Mouse (Mus musculus) CH12.LX (cell line): Measurements from ENCODE around the gene Ubl4a. TPM values are rescaled to one million over a fixed set of nuclear protein-coding genes. Genes with fewer than 3 reads are reported as not detected.

Experiments
- DNase-seq: peaks from one replicate; pipeline ENCODE4 v3.0.0-alpha.2; 2013; ENCODE audit errors: extremely low read depth
- H3K27ac ChIP-seq: 2 replicates; pipeline ENCODE4 v1.5.1; 2012; ENCODE audit warnings: low read depth, mild to moderate bottlenecking, control low read depth, moderate library complexity; ENCODE audit not compliant: insufficient read depth
- H3K27me3 ChIP-seq: replicated peaks from 2 replicates; pipeline ENCODE3; 2012; ENCODE audit warnings: inconsistent platforms
- H3K36me3 ChIP-seq, 2 experiments: replicated peaks in 1 of 2; 2 replicates each; pipeline versions ENCODE3 to v1.6.1; 2012; ENCODE audit warnings: inconsistent platforms in 1 of 2, low read length in 1 of 2, mild to moderate bottlenecking in 1 of 2, mixed read lengths in 1 of 2, moderate library complexity in 1 of 2; ENCODE audit not compliant: control insufficient read depth in 1 of 2, insufficient read depth in 1 of 2
- H3K4me1 ChIP-seq, 2 experiments: 2 replicates each; pipeline ENCODE4 v1.6.1; 2012; ENCODE audit warnings: inconsistent platforms in 1 of 2, moderate library complexity in 1 of 2; ENCODE audit not compliant: insufficient read depth in 2 of 2, control insufficient read depth in 1 of 2
- H3K4me2 ChIP-seq: 2 replicates; pipeline ENCODE4 v1.6.1; 2012; ENCODE audit warnings: low read depth, mild to moderate bottlenecking, control low read depth; ENCODE audit not compliant: poor library complexity, insufficient read depth, severe bottlenecking
- H3K4me3 ChIP-seq, 3 experiments: fragments of 150-350 bp in 1 of 3; sonication (generic) in 1 of 3; replicated peaks in 1 of 3; 2 replicates each; pipeline versions ENCODE3 to v1.5.1; 2011 to 2012; ENCODE audit warnings: low read depth in 2 of 3, low read length in 2 of 3, mild to moderate bottlenecking in 2 of 3, moderate library complexity in 2 of 3, control low read depth in 1 of 3, improper control_type of control experiment in 1 of 3, inconsistent platforms in 1 of 3, mixed read lengths in 1 of 3; ENCODE audit not compliant: poor library complexity in 1 of 3
- H3K79me2 ChIP-seq: replicated peaks from 2 replicates; pipeline ENCODE4 v1.6.1; 2012; ENCODE audit warnings: mild to moderate bottlenecking, moderate library complexity; ENCODE audit not compliant: control insufficient read depth, poor library complexity, insufficient read depth, severe bottlenecking; ENCODE audit errors: extremely low read depth
- H3K9ac ChIP-seq: 2 replicates; pipeline ENCODE4 v1.6.1; 2012; ENCODE audit warnings: low read depth, mild to moderate bottlenecking, control low read depth, moderate library complexity; ENCODE audit not compliant: insufficient read depth
- H3K9me3 ChIP-seq: replicated peaks from 2 replicates; pipeline ENCODE3; 2012; ENCODE audit warnings: low read length, inconsistent platforms, mixed read lengths
- CHD1 ChIP-seq: IDR thresholded peaks from 2 replicates; pipeline ENCODE4 v1.6.1; 2012; ENCODE audit warnings: low read depth, low read length, improper control_type of control experiment, inconsistent platforms
- E2F4 ChIP-seq: IDR thresholded peaks from 2 replicates; pipeline ENCODE4 v1.6.1; 2011; ENCODE audit warnings: low read depth, low read length, improper control_type of control experiment; ENCODE audit not compliant: insufficient replicate concordance
- ELF1 ChIP-seq: IDR thresholded peaks from 2 replicates; pipeline ENCODE4 v1.6.1; 2014; ENCODE audit warnings: low read depth, mild to moderate bottlenecking, inconsistent platforms, low read length, improper control_type of control experiment
- EP300 ChIP-seq: IDR thresholded peaks from 2 replicates; pipeline ENCODE4 v1.6.1; 2011; ENCODE audit warnings: low read length, improper control_type of control experiment
- GABPA ChIP-seq: IDR thresholded peaks from 2 replicates; pipeline ENCODE4 v1.6.1; 2012; ENCODE audit warnings: low read depth, low read length, improper control_type of control experiment, inconsistent platforms; ENCODE audit not compliant: insufficient replicate concordance
- HCFC1 ChIP-seq: IDR thresholded peaks from 2 replicates; pipeline ENCODE4 v1.6.1; 2012; ENCODE audit warnings: low read depth, mild to moderate bottlenecking, inconsistent platforms, low read length, improper control_type of control experiment
- IRF4 ChIP-seq: IDR thresholded peaks from 2 replicates; pipeline ENCODE4 v1.6.1; 2014; ENCODE audit warnings: low read depth, mild to moderate bottlenecking, inconsistent platforms, low read length, improper control_type of control experiment
- JUN ChIP-seq: IDR thresholded peaks from 2 replicates; pipeline ENCODE4 v1.6.1; 2011; ENCODE audit warnings: low read depth, mild to moderate bottlenecking, low read length, improper control_type of control experiment, moderate library complexity; ENCODE audit not compliant: insufficient read depth
- MEF2A ChIP-seq: IDR thresholded peaks from 2 replicates; pipeline ENCODE4 v1.6.1; 2014; ENCODE audit warnings: low read depth, mild to moderate bottlenecking, inconsistent platforms, low read length, improper control_type of control experiment, borderline replicate concordance
- NELFE ChIP-seq: IDR thresholded peaks from 2 replicates; pipeline ENCODE4 v1.6.1; 2011; ENCODE audit warnings: low read depth, low read length, improper control_type of control experiment
- NRF1 ChIP-seq: IDR thresholded peaks from 2 replicates; pipeline ENCODE4 v1.6.1; 2014; ENCODE audit warnings: low read depth, mild to moderate bottlenecking, inconsistent platforms, low read length, improper control_type of control experiment, moderate library complexity
- PAX5 ChIP-seq: IDR thresholded peaks from 2 replicates; pipeline ENCODE4 v1.6.1; 2012; ENCODE audit warnings: low read length, inconsistent platforms, mixed read lengths
- POLR2A ChIP-seq: IDR thresholded peaks from 2 replicates; pipeline ENCODE4 v1.6.1; 2011; ENCODE audit warnings: low read depth, mild to moderate bottlenecking, improper control_type of control experiment, low read length
- RAD21 ChIP-seq: IDR thresholded peaks from 2 replicates; pipeline ENCODE4 v1.6.1; 2011; ENCODE audit warnings: low read depth, mild to moderate bottlenecking, low read length, improper control_type of control experiment, moderate library complexity
- RCOR1 ChIP-seq: conservative IDR thresholded peaks from 2 replicates; pipeline ENCODE4 v1.6.1; 2012; ENCODE audit warnings: low read depth, mild to moderate bottlenecking, inconsistent platforms, low read length, improper control_type of control experiment
- SIN3A ChIP-seq: IDR thresholded peaks from 2 replicates; pipeline ENCODE4 v1.6.1; 2012; ENCODE audit warnings: low read length, improper control_type of control experiment, inconsistent platforms
- TBP ChIP-seq: conservative IDR thresholded peaks from 2 replicates; pipeline ENCODE4 v1.6.1; 2011; ENCODE audit warnings: low read depth, low read length, improper control_type of control experiment
- TCF12 ChIP-seq: IDR thresholded peaks from 2 replicates; pipeline ENCODE4 v1.6.1; 2014; ENCODE audit warnings: low read depth, mild to moderate bottlenecking, inconsistent platforms, low read length, improper control_type of control experiment
- UBTF ChIP-seq: IDR thresholded peaks from 2 replicates; pipeline ENCODE4 v1.6.1; 2012; ENCODE audit warnings: low read depth, mild to moderate bottlenecking, inconsistent platforms, low read length, improper control_type of control experiment, moderate library complexity
- USF1 ChIP-seq: IDR thresholded peaks from 2 replicates; pipeline ENCODE4 v1.6.1; 2014; ENCODE audit warnings: low read depth, mild to moderate bottlenecking, inconsistent platforms, low read length, improper control_type of control experiment
- ZMIZ1 ChIP-seq: IDR thresholded peaks from 2 replicates; pipeline ENCODE4 v1.6.1; 2012; ENCODE audit warnings: low read depth, mild to moderate bottlenecking, inconsistent platforms, low read length, improper control_type of control experiment
- ZNF384 ChIP-seq: IDR thresholded peaks from 2 replicates; pipeline ENCODE4 v1.6.1; 2012; ENCODE audit warnings: low read depth, low read length, improper control_type of control experiment, inconsistent platforms
- dilution Hi-C: fragments of 300-500 bp; cut with MboI; formaldehyde crosslinking; loops from 2 replicates; pipeline ENCODE4 v1.14.3; 2020; ENCODE audit warnings: low sequenced_read_pairs; ENCODE audit not compliant: extremely low pct_unique_long_range_greater_than_20kb, extremely low pct_ligation_motif_present
- in situ Hi-C: fragments of 300-500 bp; cut with MboI; formaldehyde crosslinking; loops from 3 replicates; pipeline ENCODE4 v1.14.3; 2019; ENCODE audit warnings: low sequenced_read_pairs, low pct_ligation_motif_present, low pct_unique_long_range_greater_than_20kb, mixed read lengths
- polyA plus RNA-seq: library from polyadenylated mRNA; unstranded; fragments of >175 nt; gene quantifications from 2 replicates; pipeline ENCODE4 v1.2.1, GENCODE M21; 2012; ENCODE audit warnings: low read depth; ENCODE audit not compliant: insufficient read length
- total RNA-seq, 2 experiments: library from RNA; depleted of rRNA; stranded (reverse); fragments of 300-350 nt in 1 of 2; fragments of >200 nt in 1 of 2; gene quantifications; 2 replicates each; pipeline ENCODE4 v1.2.3; 2012 to 2014

Gene Ubl4a
- total and polyA plus RNA-seq, 3 experiments, result 12.7 to 39.2 (median 19.3) TPM

GRCm38 (mm10) chrX:74388153-74388552 is 15.1 kb upstream of the Ubl4a start:
- TF ChIP-seq NELFE (no peak), CHD1 (no peak), UBTF (no peak), TBP (no peak), RAD21 (no peak), POLR2A (no peak), ZNF384 (no peak), MEF2A (no peak), HCFC1 (no peak), USF1 (no peak), ZMIZ1 (no peak), PAX5 (no peak), SIN3A (no peak)
- DNase-seq, result no peak
- Histone ChIP-seq H3K9me3 (no peaks in the 10 kb centered on the region), H3K4me3 (no peak overlapping the region), H3K9ac (no peak overlapping the region), H3K4me2 (no peak overlapping the region), H3K27ac (no peak overlapping the region), H3K4me1 (peaks cover 0 to 4% of the 10 kb centered on the region in 2 experiments; a peak in 1 of 4 replicates), H3K27me3 (no peaks in the 10 kb centered on the region), H3K36me3 (peaks cover 22 to 50% of the 10 kb centered on the region in 2 experiments), H3K79me2 (no peaks in the 10 kb centered on the region)
- in situ Hi-C loops, result loop anchor here (25.0 kb wide), 1 partner anchor 601 kb away; the partner anchor contains the start of genes Idh3g and Ssr4
- dilution Hi-C loops, result no loop called here

GRCm38 (mm10) chrX:74384451-74384850 is 11.4 kb upstream of the Ubl4a start:
- no peaks in the 10 kb centered on the region for H3K79me2 ChIP-seq
- H3K27me3 ChIP-seq, result no peaks in the 10 kb centered on the region
- TF ChIP-seq MEF2A (no peak), TCF12 (no peak), ELF1 (no peak), IRF4 (no peak), RCOR1 (no peak), TBP (no peak), SIN3A (no peak), GABPA (no peak), E2F4 (no peak), JUN (no peak), NRF1 (no peak), EP300 (no peak), ZNF384 (no peak)
- H3K27ac ChIP-seq, result no peak overlapping the region
- H3K4me1 ChIP-seq, result no peaks in the 10 kb centered on the region
- H3K4me2 ChIP-seq, result no peak overlapping the region
- dilution Hi-C loops, result no loop called here
- peaks cover 14 to 38% of the 10 kb centered on the region in 2 experiments for H3K36me3 ChIP-seq
- in situ Hi-C loops, result loop anchor here (25.0 kb wide), 1 partner anchor 597 kb away; the partner anchor contains the start of genes Idh3g and Ssr4
- no peak for DNase-seq
- H3K9me3 ChIP-seq, result no peaks in the 10 kb centered on the region
- H3K9ac ChIP-seq, result no peak overlapping the region
- H3K4me3 ChIP-seq, result no peak overlapping the region
